Mouse (Mus musculus) small intestine, adult 2 months (tissue): ENCODE results near the gene Asns. TPM values are rescaled to one million over a fixed set of nuclear protein-coding genes. Genes with fewer than 3 reads are reported as not detected.

Experiments used
- H3K27ac ChIP-seq: fragments of 200-500 bp; 2 replicates; pipeline ENCODE4 v1.5.1; 2012; ENCODE audit warnings: low read depth, low read length, control low read depth, inconsistent platforms; ENCODE audit not compliant: insufficient read depth
- H3K27me3 ChIP-seq: fragments of 200-500 bp; 2 replicates; pipeline ENCODE4 v1.6.1; 2012; ENCODE audit warnings: mild to moderate bottlenecking, moderate library complexity, low read length, inconsistent platforms; ENCODE audit not compliant: control insufficient read depth, insufficient read depth
- H3K36me3 ChIP-seq: fragments of 200-500 bp; 2 replicates; pipeline ENCODE4 v1.6.1; 2012; ENCODE audit warnings: mild to moderate bottlenecking, low read length, control low read depth, inconsistent platforms; ENCODE audit not compliant: control insufficient read depth, insufficient read depth
- H3K4me1 ChIP-seq: fragments of 200-500 bp; 2 replicates; pipeline ENCODE4 v1.6.1; 2012; ENCODE audit warnings: low read length, inconsistent platforms, mixed read lengths; ENCODE audit not compliant: control insufficient read depth, insufficient read depth, insufficient read length
- H3K4me3 ChIP-seq: fragments of 200-500 bp; 2 replicates; pipeline ENCODE4 v1.5.1; 2012; ENCODE audit warnings: low read depth, mild to moderate bottlenecking, control low read depth, inconsistent platforms, low read length, moderate library complexity
- CTCF ChIP-seq: fragments of 200-500 bp; IDR thresholded peaks from 2 replicates; pipeline ENCODE4 v1.5.1; 2012; ENCODE audit warnings: low read depth, mild to moderate bottlenecking, control low read depth, inconsistent platforms, low read length, moderate library complexity, mixed read lengths; ENCODE audit not compliant: insufficient replicate concordance, insufficient read length; ENCODE audit errors: extremely low read depth
- POLR2A ChIP-seq: fragments of 200-500 bp; IDR thresholded peaks from 2 replicates; pipeline ENCODE4 v1.6.1; 2012; ENCODE audit warnings: low read depth, mild to moderate bottlenecking, control low read depth, inconsistent platforms, low read length, moderate library complexity
- WGBS: fragments of 180-500 bp; shearing (Covaris S2); methylation state at CpG from one replicate; pipeline ENCODE4 v1.1.7; 2018; 5-methylcytosine and 5-hydroxymethylcytosine counted together
- polyA plus RNA-seq: library from polyadenylated mRNA; depleted of rRNA; stranded (reverse); fragments of >200 nt; gene quantifications from 2 replicates; pipeline ENCODE4 v1.2.3, GENCODE M21; 2012; rRNA removed

Gene Asns
- polyA plus RNA-seq, 1 experiment: 11.6 TPM

GRCm38 (mm10) chr6:7661455-7661854, 31.6 kb downstream of the Asns start:
- Histone ChIP-seq H3K27me3 (no peaks in the 10 kb centered on the region), H3K4me1 (no peaks in the 10 kb centered on the region), H3K27ac (no peak overlapping the region), H3K4me3 (no peak overlapping the region), H3K36me3 (no peaks in the 10 kb centered on the region)
- TF ChIP-seq POLR2A (no peak), CTCF (no peak)
- 49% methylated on average over 4 of the region's 4 CpGs for WGBS

DNA sequence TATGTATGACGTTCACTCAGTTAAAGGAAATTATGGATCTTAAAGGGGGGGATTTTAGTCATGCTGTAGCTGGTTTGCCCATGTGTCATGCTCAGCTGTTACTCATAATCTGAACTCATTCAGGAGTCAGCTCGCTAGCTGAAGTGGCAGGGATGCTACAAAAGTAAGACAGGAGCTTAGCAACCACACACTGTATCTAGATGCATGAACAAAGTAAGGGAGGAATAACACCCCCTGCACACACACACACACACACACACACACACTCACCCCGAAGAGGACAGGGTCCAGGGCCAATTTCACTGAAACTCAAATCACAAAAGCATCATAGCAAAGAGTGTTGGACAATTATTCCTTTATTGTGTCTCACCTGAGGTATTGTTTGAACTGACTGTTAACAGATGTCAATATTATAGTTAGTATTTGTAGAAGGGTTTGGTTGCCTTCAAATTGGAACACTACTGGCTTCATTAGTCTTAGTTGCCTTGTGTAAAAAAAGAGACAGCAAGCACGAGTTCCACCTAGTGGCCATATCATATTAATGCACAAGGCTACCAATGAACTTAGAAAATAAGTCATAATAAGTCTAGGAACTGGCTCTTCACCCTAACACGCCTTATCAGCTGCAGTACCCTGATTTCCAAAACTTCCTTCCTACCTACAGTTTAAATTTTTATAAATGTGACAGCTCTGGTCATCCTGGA, 32.5 kb downstream of the Asns start:
- Histone ChIP-seq H3K27me3 (no peaks in the 10 kb centered on the region), H3K4me1 (no peaks in the 10 kb centered on the region), H3K27ac (no peak overlapping the region), H3K36me3 (no peaks in the 10 kb centered on the region), H3K4me3 (no peak overlapping the region)
- 56% methylated on average over 5 of the region's 5 CpGs for WGBS
- TF ChIP-seq CTCF (no peak), POLR2A (no peak)

- 88% methylated on average over 1 of the region's 1 CpGs for WGBS
These were observed 36.5 kb downstream of the Asns start for GRCm38 (mm10) chr6:7656601-7657000.

DNA sequence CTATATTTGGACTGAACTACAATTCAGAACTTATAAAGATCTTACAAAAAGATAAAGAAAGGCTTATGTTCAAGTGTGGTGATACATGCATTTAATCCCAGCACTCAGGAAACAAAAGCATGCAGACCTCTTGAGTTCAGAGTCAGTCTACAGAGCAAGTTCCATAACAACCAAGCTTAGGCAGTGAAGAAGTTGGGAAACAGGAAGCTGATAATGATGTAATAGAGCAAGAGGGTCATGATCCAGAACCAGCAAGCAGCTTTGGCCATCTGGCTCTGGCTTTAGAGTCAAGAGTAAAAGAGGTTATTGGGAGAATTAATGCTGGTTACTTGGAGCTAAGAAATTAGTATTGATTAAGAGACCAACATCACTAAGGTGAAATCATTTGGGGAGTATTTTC, 44.6 kb downstream of the Asns start:
- H3K27me3 ChIP-seq: no peaks in the 10 kb centered on the region
- H3K4me3 ChIP-seq: no peak overlapping the region
- H3K36me3 ChIP-seq: no peaks in the 10 kb centered on the region
- TF ChIP-seq POLR2A (no peak), CTCF (no peak)
- no peaks in the 10 kb centered on the region for H3K4me1 ChIP-seq
- H3K27ac ChIP-seq: no peak overlapping the region

More at GRCm38 (mm10) chr6:7656601-7657000, 36.5 kb downstream of the Asns start:
- Histone ChIP-seq H3K36me3 (no peaks in the 10 kb centered on the region), H3K27ac (no peak overlapping the region), H3K4me1 (no peaks in the 10 kb centered on the region), H3K4me3 (no peak overlapping the region), H3K27me3 (no peaks in the 10 kb centered on the region)
- TF ChIP-seq CTCF (no peak), POLR2A (no peak)

Other genes with a start within 250 kb of the Asns start
- 1.9 and 3.8 TPM in 2 replicates for gene Tac1, start 138.4 kb downstream of the Asns start, polyA plus RNA-seq
- gene C1galt1, start 151.6 kb upstream of the Asns start, polyA plus RNA-seq: 1.2 and 2.5 TPM in 2 replicates